Mouse (Mus musculus) telencephalon, adult 2 months (tissue): ENCODE measurements at regions not wholly inside any gene's neighbourhood (a gene's known extent, or its start where the extent isn't known, plus 50 kb on each side); places are given as distances from the start of the nearest gene placed in this dataset.
A peak's percentile ranks its signal among the peaks of the same experiment; 100 is the strongest.

Source experiments
- DNase-seq: peaks from one replicate; pipeline ENCODE4 v3.0.0-alpha.2; 2011; ENCODE audit warnings: low read depth, low spot score

GRCm38 (mm10) chr12:13825899-13826298, 326.0 kb downstream of the Fam84a start:
- peak; percentile 27 for DNase-seq

GRCm38 (mm10) chr12:13815500-13815899, 336.4 kb downstream of the Fam84a start:
- DNase-seq: no peak

- peak; percentile 22 for DNase-seq
These were observed 341.7 kb downstream of the Fam84a start for GRCm38 (mm10) chr12:13810155-13810515.

GRCm38 (mm10) chr12:13809291-13810154, 342.3 kb downstream of the Fam84a start:
- peak; percentile 16 for DNase-seq

DNA sequence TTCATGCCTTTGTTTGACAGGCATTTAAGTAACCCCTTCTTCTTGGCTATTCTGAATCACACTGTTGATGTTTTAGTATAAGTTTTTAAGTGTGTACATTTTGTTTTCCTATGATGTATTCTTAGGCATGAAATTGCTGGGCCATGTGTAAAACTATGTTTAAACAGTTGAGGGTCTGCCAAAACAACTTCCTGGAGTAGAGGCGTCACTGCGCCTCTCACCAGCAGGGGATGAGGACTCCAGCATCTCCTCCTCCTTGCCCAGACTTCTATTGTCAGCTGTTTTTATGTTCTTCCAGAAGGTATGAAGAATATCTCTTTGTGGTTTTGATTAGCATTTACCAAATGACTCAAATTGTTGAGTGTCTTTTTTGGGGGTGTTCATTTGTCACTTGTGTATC, 372.1 kb downstream of the Fam84a start:
- DNase-seq: no peak

DNA sequence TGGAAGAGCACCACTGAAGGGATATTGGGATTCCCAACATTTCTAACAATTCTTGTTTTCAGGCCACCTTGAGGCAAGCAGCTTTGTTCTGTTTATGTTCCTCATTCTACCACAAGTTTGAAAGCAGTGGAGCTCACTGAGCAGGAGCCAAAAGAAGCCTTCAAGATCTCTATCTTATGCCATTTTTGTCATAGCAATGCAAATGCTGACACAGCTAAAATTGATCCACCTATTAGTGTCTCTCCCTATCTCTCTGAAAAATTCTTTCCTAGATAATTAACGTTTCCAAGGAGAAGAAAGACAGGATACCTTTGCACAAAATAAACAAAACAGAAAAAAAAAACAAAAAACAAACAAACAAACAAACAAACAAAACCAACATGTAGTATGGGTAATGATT, 375.2 kb downstream of the Fam84a start:
- no peak for DNase-seq

- no peak for DNase-seq
These were observed 382.2 kb downstream of the Fam84a start for GRCm38 (mm10) chr12:13769696-13770095.

DNA sequence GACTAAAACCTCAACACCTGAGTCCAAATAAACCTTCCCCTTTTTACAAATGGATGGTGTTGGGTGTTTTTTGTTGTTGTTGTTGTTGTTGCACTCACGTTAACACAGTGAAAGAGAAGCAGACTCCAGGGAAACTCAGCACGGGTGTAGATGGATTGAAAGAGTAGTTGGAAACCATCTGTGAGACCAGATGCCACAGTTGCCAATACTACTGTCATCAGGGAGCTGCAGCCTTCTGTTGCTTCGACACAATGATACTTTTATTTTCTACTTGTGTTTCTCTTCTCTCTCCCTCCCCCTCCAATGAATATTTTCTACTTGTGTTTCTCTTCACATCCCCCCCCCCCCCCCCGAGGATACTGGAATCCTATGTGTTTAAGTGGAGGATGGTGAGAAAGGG, 382.7 kb downstream of the Fam84a start:
- no peak for DNase-seq

- no peak for DNase-seq
These were observed 385.4 kb downstream of the Fam84a start for GRCm38 (mm10) chr12:13766486-13766885.

- no peak for DNase-seq
These were observed 398.0 kb downstream of the Fam84a start for GRCm38 (mm10) chr12:13753878-13754277.

GRCm38 (mm10) chr12:13744323-13744931, 407.4 kb downstream of the Fam84a start:
- DNase-seq: peak; percentile 9

DNA sequence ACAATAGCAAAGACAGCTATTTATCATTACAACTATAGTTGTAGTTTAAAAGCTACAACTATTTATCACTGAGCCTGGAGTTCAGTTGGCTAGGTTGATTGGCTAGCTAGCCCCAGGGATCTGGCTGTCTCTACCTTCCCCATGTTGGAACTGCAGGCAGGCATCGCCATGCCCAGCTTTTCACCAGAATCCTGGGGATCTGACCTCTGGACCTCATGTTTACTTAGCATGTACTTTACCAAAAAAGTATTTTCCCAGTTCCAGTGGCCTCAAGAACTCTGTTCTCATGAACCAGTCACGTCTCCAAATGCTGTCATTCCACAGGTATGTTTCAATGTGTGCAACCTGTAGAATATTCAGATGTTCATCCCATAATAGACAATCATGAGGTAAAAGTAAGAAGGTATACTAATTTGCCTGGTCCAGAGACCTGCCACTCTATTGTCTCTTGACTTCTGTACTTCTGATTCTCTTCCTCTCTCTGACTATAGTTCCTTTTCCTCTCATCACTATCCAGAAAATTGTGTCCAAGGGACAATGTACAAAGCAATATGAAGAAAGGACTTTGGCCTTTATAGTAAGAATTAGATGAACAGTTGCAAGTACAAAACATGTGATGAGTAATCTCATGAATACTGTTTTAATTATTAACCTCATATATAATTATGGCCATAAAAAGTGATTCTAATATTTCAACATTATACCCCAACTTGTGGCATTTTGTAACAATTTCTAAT, 421.8 kb downstream of the Fam84a start:
- DNase-seq: no peak

GRCm38 (mm10) chr12:13728986-13729385, 422.9 kb downstream of the Fam84a start:
- DNase-seq: no peak

GRCm38 (mm10) chr12:13724511-13724910, 427.3 kb downstream of the Fam84a start:
- no peak for DNase-seq

DNA sequence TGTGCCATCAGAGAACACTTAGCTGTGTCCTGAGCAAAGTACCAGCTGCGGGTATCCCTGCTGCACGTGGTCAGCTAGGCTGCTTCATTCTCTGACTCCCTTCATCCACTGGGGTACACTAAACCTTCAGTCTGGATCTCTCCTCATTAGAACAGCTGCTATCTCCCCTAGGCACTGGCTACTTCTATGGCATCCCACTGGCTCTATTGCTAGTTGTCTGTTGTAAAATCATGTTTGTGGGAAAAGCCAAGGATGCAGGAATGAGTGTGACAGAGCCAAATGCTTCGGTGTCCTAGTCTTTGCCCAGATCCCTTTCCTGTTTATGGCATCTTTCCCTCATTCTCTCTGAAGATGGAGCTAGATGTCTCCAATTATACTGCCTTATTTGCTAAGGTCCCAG, 440.9 kb downstream of the Nbas start:
- no peak for DNase-seq

DNA sequence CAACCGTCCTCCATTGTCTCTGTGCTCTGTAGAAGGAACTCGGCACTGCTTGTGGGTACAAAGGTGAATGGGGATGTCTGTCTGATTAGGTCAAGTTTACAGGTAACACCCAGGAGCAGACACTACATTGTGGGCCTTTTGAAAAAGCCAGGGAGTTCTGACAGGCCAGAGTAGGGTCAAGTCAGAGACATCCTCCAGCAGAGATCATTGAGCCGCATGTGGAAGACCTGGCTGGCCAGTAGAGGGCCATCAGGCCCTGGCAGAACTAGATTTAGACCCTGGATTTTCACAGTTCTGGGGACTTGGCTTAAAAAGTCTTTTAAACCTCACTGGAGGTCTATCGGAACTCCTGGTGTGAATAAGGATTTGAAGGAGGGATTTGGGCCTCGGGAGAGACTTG, 438.8 kb downstream of the Nbas start:
- DNase-seq: no peak

- no peak for DNase-seq
These were observed 437.6 kb downstream of the Nbas start for GRCm38 (mm10) chr12:13706510-13706909.

DNA sequence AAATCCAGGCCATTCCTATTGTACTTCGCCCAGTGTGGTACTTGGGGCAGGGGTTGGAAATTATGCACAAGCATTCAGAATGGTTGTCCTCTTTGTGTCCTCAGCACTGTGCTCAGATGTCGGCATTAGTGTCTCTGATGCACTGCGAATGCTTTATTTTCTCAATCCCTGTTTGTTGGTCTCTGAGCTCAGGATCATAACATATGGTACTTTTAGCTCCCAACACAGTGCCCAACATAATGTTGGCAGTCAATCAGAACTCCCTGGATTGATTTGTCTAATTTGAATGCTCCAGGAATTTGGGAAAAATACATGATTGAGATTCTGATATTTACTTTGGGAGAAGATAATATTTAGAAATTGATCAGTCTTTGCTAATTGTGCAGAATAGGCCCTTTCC, 434.7 kb downstream of the Nbas start:
- peak; percentile 13 for DNase-seq

DNA sequence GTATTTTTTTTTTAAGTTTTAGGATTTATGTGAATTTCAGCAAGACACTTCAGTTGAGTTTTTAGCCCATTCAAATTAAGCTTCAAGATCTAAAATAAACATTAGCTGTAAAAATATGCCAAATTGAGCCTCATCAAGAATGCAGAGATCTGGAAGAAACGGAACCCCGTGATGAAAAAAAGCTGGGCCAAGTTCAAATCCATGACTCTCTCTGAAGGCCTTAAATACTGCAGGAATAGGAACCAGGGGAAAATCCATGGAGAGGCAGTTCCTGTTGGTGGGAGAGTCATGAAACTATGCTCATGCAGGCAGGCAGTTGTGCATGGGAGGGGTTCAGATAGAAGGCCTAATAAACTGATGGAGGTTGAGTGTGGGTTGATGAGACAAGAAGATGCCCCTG, 430.9 kb downstream of the Nbas start:
- DNase-seq: peak; percentile 47

- peak; percentile 32 for DNase-seq
These were observed 429.9 kb downstream of the Nbas start for GRCm38 (mm10) chr12:13698834-13699233.

DNA sequence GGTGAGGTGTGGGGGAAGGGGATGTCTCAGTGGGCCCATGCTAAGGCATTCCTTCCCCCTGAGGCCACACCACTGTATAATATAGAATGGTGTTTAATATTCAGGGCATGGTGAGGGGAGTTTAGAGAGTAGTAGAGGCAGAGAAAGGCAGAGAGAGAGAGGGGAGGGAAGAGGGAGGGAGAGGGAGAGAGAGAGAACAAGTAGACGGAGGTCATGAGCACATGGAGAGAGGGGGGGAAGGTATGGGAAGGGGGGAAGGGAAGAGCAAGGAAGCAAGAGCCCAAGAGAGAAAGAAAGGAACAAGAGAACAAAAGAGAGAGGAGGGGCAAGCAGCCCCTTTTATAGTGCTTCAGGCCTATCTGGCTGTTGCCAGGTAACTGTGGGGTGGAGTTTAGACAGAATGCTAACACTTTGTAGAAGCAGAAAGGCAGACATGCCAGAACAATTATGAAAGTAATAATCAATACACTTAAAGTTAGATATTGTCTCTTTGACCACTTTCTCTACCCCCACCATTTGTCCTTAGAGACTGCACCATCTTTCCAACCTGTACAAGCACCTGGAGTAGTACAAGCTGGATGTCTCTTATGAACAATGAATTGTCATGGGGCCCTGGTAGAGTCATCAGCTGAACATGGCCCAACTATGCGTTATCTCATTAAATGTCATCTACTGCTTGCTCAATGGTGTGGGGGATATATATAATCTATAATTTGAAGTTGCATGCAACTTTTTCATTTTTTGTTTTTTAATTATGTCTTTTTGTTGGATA, 422.6 kb downstream of the Nbas start:
- DNase-seq: no peak

DNA sequence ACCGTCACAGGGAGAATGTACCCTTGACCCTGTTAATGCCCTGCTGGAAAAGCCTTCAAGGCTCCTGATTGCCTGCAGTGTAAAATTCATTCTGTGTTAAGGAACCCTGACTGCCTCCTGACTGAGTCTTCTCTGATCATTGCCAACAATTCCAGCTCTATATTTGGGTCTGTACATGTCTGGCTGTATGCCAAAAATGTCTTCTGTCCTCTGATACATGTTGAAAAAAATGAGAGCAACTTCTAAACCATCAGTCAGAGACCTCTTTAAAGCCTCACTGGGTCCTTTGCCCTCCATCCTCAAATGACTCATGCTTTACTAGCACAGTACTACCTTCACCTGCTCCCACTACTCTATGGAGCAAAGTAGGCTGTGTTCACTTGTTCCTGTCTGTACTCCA, 408.3 kb downstream of the Nbas start:
- DNase-seq: no peak
